16 mouse cellular contexts compared by ENCODE assay signal in the genomic region with DNA sequence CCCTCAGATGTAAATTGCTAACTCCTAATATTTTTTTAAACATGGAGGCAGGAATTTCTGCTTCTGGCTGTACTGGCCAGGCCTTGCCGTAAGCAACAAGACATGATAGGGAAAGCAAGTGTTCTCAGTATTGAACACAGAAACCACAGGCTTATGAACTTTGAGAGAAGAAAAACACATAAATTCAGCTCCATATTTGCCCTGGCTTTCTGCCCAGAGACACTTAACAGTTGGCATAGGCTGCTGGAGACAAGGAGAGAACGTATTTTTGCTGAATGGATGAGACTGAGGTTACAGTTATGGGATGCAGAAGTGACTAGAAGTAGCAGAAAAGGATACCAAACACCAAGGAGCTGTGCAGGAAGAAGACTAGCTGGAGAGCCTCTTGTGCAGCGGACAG.
DNase-seq lines count a peak whose midpoint lies in the region; ATAC-seq and TF ChIP-seq lines count a peak whose summit lies in the region.
"Had no signal": no experiment of that assay in that cellular context is flagged by ENCODE, and none has a peak within 500 bp of the region (broad histone marks: within the 10 kb centered on the region; RNA-seq: fewer than 3 reads in every experiment).

No protein-coding gene starts in this region.

- no peaks in the 10 kb centered on the region for H3K27me3 ChIP-seq in forebrain, postnatal 0 days (ENCODE audit: insufficient read depth, low read length)
- H3K27me3 ChIP-seq in forebrain, embryonic 10.5 days (ENCODE audit: poor library complexity, severe bottlenecking) = no peaks in the 10 kb centered on the region
- no peaks in the 10 kb centered on the region for H3K27me3 ChIP-seq in forebrain, embryonic 11.5 days (ENCODE audit: control insufficient read depth, insufficient read depth, low read length)
- H3K27me3 ChIP-seq: forebrain, embryonic 12.5 days; midbrain, embryonic 15.5 days; neural tube, embryonic 15.5 days; Patski had no signal

- WGBS in forebrain, postnatal 0 days = 69% methylated on average over 3 of the region's 3 CpGs
- WGBS in forebrain, embryonic 10.5 days = 92% methylated on average over 3 of the region's 3 CpGs
- 84% methylated on average over 3 of the region's 3 CpGs for WGBS in forebrain, embryonic 11.5 days

- H3K27ac ChIP-seq in forebrain, postnatal 0 days (ENCODE audit: low read depth, low read length) = no peak overlapping the region
- no peak overlapping the region for H3K27ac ChIP-seq in forebrain, embryonic 10.5 days
- no peak overlapping the region for H3K27ac ChIP-seq in forebrain, embryonic 11.5 days (ENCODE audit: low read depth, low read length)
- H3K27ac ChIP-seq: forebrain, embryonic 12.5 days; midbrain, embryonic 15.5 days; neural tube, embryonic 15.5 days had no signal

- no peak overlapping the region for H3K4me3 ChIP-seq in forebrain, postnatal 0 days (ENCODE audit: low read depth, low read length)
- H3K4me3 ChIP-seq in forebrain, embryonic 10.5 days = no peak overlapping the region
- no peak overlapping the region for H3K4me3 ChIP-seq in forebrain, embryonic 11.5 days (ENCODE audit: low read depth, low read length)
- H3K4me3 ChIP-seq: forebrain, embryonic 12.5 days; midbrain, embryonic 15.5 days; neural tube, embryonic 15.5 days had no signal

- TF ChIP-seq CTCF in forebrain, postnatal 0 days (IDR thresholded peaks at IDR 0.05; ENCODE audit: low read depth) = no peak

- H3K9me3 ChIP-seq in forebrain, postnatal 0 days (ENCODE audit: low read length) = no peaks in the 10 kb centered on the region
- no peaks in the 10 kb centered on the region for H3K9me3 ChIP-seq in forebrain, embryonic 10.5 days
- H3K9me3 ChIP-seq in forebrain, embryonic 11.5 days (ENCODE audit: control insufficient read depth, low read length) = no peaks in the 10 kb centered on the region
- H3K9me3 ChIP-seq: forebrain, embryonic 12.5 days; midbrain, embryonic 15.5 days; neural tube, embryonic 15.5 days had no signal

- H3K36me3 ChIP-seq in forebrain, postnatal 0 days (ENCODE audit: insufficient read depth) = no peaks in the 10 kb centered on the region
- no peaks in the 10 kb centered on the region for H3K36me3 ChIP-seq in forebrain, embryonic 10.5 days (replicated peaks)
- no peaks in the 10 kb centered on the region for H3K36me3 ChIP-seq in forebrain, embryonic 11.5 days (ENCODE audit: control insufficient read depth, insufficient read depth, low read length)
- H3K36me3 ChIP-seq: forebrain, embryonic 12.5 days; midbrain, embryonic 15.5 days; neural tube, embryonic 15.5 days had no signal

- intact Hi-C loops in left cerebral cortex, postnatal 4 days (cut with DNase I) = no loop called here
- intact Hi-C loops in heart, postnatal 36 days (cut with DNase I) = no loop called here

- no peaks in the 10 kb centered on the region for H3K4me1 ChIP-seq in forebrain, postnatal 0 days (ENCODE audit: insufficient read depth)
- no peaks in the 10 kb centered on the region for H3K4me1 ChIP-seq in forebrain, embryonic 10.5 days
- H3K4me1 ChIP-seq in forebrain, embryonic 11.5 days (replicated peaks; ENCODE audit: control insufficient read depth, insufficient read depth, low read length) = no peaks in the 10 kb centered on the region
- H3K4me1 ChIP-seq: forebrain, embryonic 12.5 days; midbrain, embryonic 15.5 days; neural tube, embryonic 15.5 days had no signal

- H3K9ac ChIP-seq in forebrain, postnatal 0 days = no peak overlapping the region
- no peak overlapping the region for H3K9ac ChIP-seq in forebrain, embryonic 11.5 days (ENCODE audit: low read length)
- H3K9ac ChIP-seq: forebrain, embryonic 12.5 days; midbrain, embryonic 15.5 days; neural tube, embryonic 15.5 days had no signal

- H3K4me2 ChIP-seq in forebrain, postnatal 0 days (ENCODE audit: low read depth) = no peak overlapping the region
- no peak overlapping the region for H3K4me2 ChIP-seq in forebrain, embryonic 11.5 days (ENCODE audit: low read depth, low read length, severe bottlenecking)
- H3K4me2 ChIP-seq: forebrain, embryonic 12.5 days; midbrain, embryonic 15.5 days; neural tube, embryonic 15.5 days had no signal

- DNase-seq in forebrain, postnatal 0 days = peak; percentile 32
- DNase-seq in forebrain, embryonic 10.5 days (ENCODE audit: extremely low spot score, low spot score) = no peak
- peak; percentile 4 for DNase-seq in left cerebral cortex, postnatal 4 days
- DNase-seq in left cerebral cortex, adult 8-10 months (ENCODE audit: low spot score in 2 of 2) = no peak
- DNase-seq in heart, postnatal 36 days = peak; percentile 2 to 11
- peak; percentile 63 for DNase-seq in lung, postnatal 36 days
- no peak for DNase-seq in layer of hippocampus, adult 9-10 months (ENCODE audit: low spot score)
- no peak for DNase-seq in forebrain, embryonic 11.5 days (ENCODE audit: low spot score)
- DNase-seq: cerebellum, adult 8-10 months; gastrocnemius, postnatal 14 days; thymus, postnatal 14 days had no signal

- ATAC-seq in forebrain, postnatal 0 days = no peak
- ATAC-seq in forebrain, embryonic 11.5 days (replicated peaks; ENCODE audit: low FRiP score) = no peak
- ATAC-seq: CD4-positive, CD25-positive, alpha-beta regulatory T cell, adult 4 months; midbrain, embryonic 15.5 days; Patski had no signal

Comparison
In these comparisons a context has a peak if more than half of its experiments do, and no peak if none do; other contexts are left out.
1. DNase-seq: peak in forebrain, postnatal 0 days (single experiment), left cerebral cortex, postnatal 4 days (single experiment), heart, postnatal 36 days (2 of 2) and lung, postnatal 36 days (single experiment); none in forebrain, embryonic 10.5 days (single experiment), left cerebral cortex, adult 8-10 months (0 of 2), layer of hippocampus, adult 9-10 months (single experiment) and forebrain, embryonic 11.5 days (single experiment).